Comparison of ENCODE assay signal across 8 mouse cellular contexts in the genomic region with DNA sequence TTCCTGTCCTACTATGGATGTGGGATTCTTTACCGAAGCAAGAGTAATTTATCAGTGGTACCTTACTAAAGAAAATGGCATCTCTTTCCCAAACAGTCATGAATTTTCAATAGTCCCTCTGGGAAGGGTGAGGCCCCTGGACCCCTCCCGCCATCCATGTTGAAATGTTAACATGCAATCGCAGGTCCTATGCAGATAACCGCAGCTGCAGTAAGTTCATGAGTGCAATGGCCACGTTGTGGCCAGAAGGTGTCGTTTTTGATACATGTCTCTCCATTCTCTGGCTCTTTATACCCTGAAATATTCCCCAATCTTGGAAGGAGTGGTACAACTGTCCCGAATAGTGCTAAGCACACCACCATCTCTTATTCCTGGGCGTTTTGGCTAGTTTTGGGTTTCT. TPM values are rescaled to one million over a fixed set of nuclear protein-coding genes. Genes with fewer than 3 reads are reported as not detected.
DNase-seq lines count a peak whose midpoint lies in the region; ATAC-seq and TF ChIP-seq lines count a peak whose summit lies in the region.

No protein-coding gene starts in this region.

- peaks cover 29% of the 10 kb centered on the region for H3K36me3 ChIP-seq in E14TG2a.4 (ENCODE audit: insufficient read depth, low read length)
- H3K36me3 ChIP-seq in forebrain, embryonic 12.5 days (replicated peaks): peaks cover 25% of the 10 kb centered on the region
- peaks cover 29% of the 10 kb centered on the region for H3K36me3 ChIP-seq in limb, embryonic 14.5 days (ENCODE audit: control insufficient read depth, insufficient read depth, low read length)
- H3K36me3 ChIP-seq in stomach, embryonic 16.5 days (ENCODE audit: control insufficient read depth, insufficient read depth, low read length): peaks cover 12% of the 10 kb centered on the region; the same call in 1 of the 2 replicates

- 0 out of 2 replicates have a peak overlapping the region, but pooled peaks have one; percentile 99 for H3K27ac ChIP-seq in forebrain, embryonic 12.5 days
- no peak overlapping the region for H3K27ac ChIP-seq in limb, embryonic 14.5 days (replicated peaks; ENCODE audit: low read depth, low read length)
- no peak overlapping the region for H3K27ac ChIP-seq in stomach, embryonic 16.5 days (ENCODE audit: low read length)

- no peaks in the 10 kb centered on the region for H3K27me3 ChIP-seq in E14TG2a.4 (ENCODE audit: insufficient read depth, low read length)
- no peaks in the 10 kb centered on the region for H3K27me3 ChIP-seq in forebrain, embryonic 12.5 days
- H3K27me3 ChIP-seq in limb, embryonic 14.5 days (ENCODE audit: control insufficient read depth, insufficient read depth, low read length): no peaks in the 10 kb centered on the region
- H3K27me3 ChIP-seq in stomach, embryonic 16.5 days (ENCODE audit: control insufficient read depth, insufficient read depth, low read length): no peaks in the 10 kb centered on the region

- TF ChIP-seq CTCF in E14TG2a.4 (conservative IDR thresholded peaks at IDR 0.05; ENCODE audit: low read length): no peak; the same call in 1 of the 2 replicates

- H3K9me3 ChIP-seq in E14TG2a.4 (ENCODE audit: low read length): no peaks in the 10 kb centered on the region
- H3K9me3 ChIP-seq in forebrain, embryonic 12.5 days: no peaks in the 10 kb centered on the region
- no peaks in the 10 kb centered on the region for H3K9me3 ChIP-seq in limb, embryonic 14.5 days (ENCODE audit: control insufficient read depth, low read length)
- no peaks in the 10 kb centered on the region for H3K9me3 ChIP-seq in stomach, embryonic 16.5 days (replicated peaks; ENCODE audit: control insufficient read depth, low read length)

- 64% methylated on average over 8 of the region's 8 CpGs for WGBS in forebrain, embryonic 12.5 days
- WGBS in limb, embryonic 14.5 days: 62% methylated on average over 8 of the region's 8 CpGs
- WGBS in stomach, embryonic 16.5 days: 48% methylated on average over 8 of the region's 8 CpGs

- peak; percentile 26 for DNase-seq in adrenal gland, postnatal 10 days
- DNase-seq in adrenal gland, adult 2 months: no peak
- no peak for DNase-seq in limb, embryonic 14.5 days (ENCODE audit: low spot score)
- DNase-seq in gastrocnemius, postnatal 4 days (ENCODE audit: low spot score in 2 of 2): no peak
- DNase-seq in left cerebral cortex, adult 9 months (ENCODE audit: low spot score in 2 of 2): no peak

- H3K4me1 ChIP-seq in E14TG2a.4 (replicated peaks; ENCODE audit: low read depth, low read length): peaks cover 51% of the 10 kb centered on the region
- H3K4me1 ChIP-seq in forebrain, embryonic 12.5 days: peaks cover 28% of the 10 kb centered on the region
- H3K4me1 ChIP-seq in limb, embryonic 14.5 days (ENCODE audit: control insufficient read depth, insufficient read depth, low read length): peaks cover 12% of the 10 kb centered on the region
- peaks cover 10% of the 10 kb centered on the region for H3K4me1 ChIP-seq in stomach, embryonic 16.5 days (ENCODE audit: control insufficient read depth, insufficient read depth, low read length)

- H3K9ac ChIP-seq in forebrain, embryonic 12.5 days: peak overlapping the region; percentile 95
- no peak overlapping the region for H3K9ac ChIP-seq in limb, embryonic 14.5 days (ENCODE audit: low read depth, low read length, severe bottlenecking)
- peak overlapping the region; percentile 97 for H3K9ac ChIP-seq in stomach, embryonic 16.5 days (ENCODE audit: low read length)

- TF ChIP-seq POLR2A in limb, embryonic 14.5 days (IDR thresholded peaks at IDR 0.05; ENCODE audit: borderline replicate concordance, extremely low read depth, insufficient read depth, insufficient read length): no peak

- no peak; the same call in 1 of the 2 replicates for ATAC-seq in forebrain, embryonic 12.5 days (ENCODE audit: low FRiP score)
- no peak for ATAC-seq in limb, embryonic 14.5 days (ENCODE audit: low FRiP score, low read depth)
- ATAC-seq in stomach, embryonic 16.5 days (ENCODE audit: insufficient read depth, low FRiP score): no peak

- peak overlapping the region; percentile 83 for H3K4me2 ChIP-seq in forebrain, embryonic 12.5 days
- H3K4me2 ChIP-seq in limb, embryonic 14.5 days (replicated peaks; ENCODE audit: low read depth, low read length, severe bottlenecking): peak overlapping the region; percentile 89
- peak overlapping the region; percentile 62 for H3K4me2 ChIP-seq in stomach, embryonic 16.5 days (ENCODE audit: low read depth, low read length)

- H3K4me3 ChIP-seq in E14TG2a.4 (replicated peaks; ENCODE audit: low read length): peak overlapping the region; percentile 90
- H3K4me3 ChIP-seq in forebrain, embryonic 12.5 days (replicated peaks): peak overlapping the region; percentile 83
- peak overlapping the region; percentile 84 for H3K4me3 ChIP-seq in limb, embryonic 14.5 days (replicated peaks; ENCODE audit: low read length)
- peak overlapping the region; percentile 83 for H3K4me3 ChIP-seq in stomach, embryonic 16.5 days (replicated peaks; ENCODE audit: low read length)

RNA-seq across cellular contexts. Expression of a gene that starts 0.8 kb away (rescaled TPM):
- 10 to 100 TPM; 42.5 to 47.6 TPM for total RNA-seq in adrenal gland, postnatal 10 days (2021)
- 10 to 100 TPM; 43.0 to 47.3 TPM for total RNA-seq in adrenal gland, adult 2 months (2021)
- 29.1 and 35.7 TPM in 2 replicates for polyA plus RNA-seq in adrenal gland, adult 2 months (2012; rRNA removed)
- 140 and 144 TPM in 2 replicates for polyA plus RNA-seq in forebrain, embryonic 12.5 days (2016; fragmentation: Nextera tagmentation; extraction: Ambion mirVana)
- polyA plus RNA-seq in limb, embryonic 14.5 days (2012; rRNA removed): 67.2 and 71.6 TPM in 2 replicates
- 72.1 and 76.3 TPM in 2 replicates for polyA plus RNA-seq in limb, embryonic 14.5 days (2014; fragmentation: Nextera tagmentation; extraction: Ambion mirVana)
- polyA plus RNA-seq in stomach, embryonic 16.5 days (2015; fragmentation: Nextera tagmentation; extraction: Ambion mirVana): 45.8 and 48.9 TPM in 2 replicates
- total RNA-seq in gastrocnemius, postnatal 4 days (2021): 10 to 100 TPM; 29.6 to 33.2 TPM

RNA-seq across cellular contexts. Expression of a gene that starts 13.4 kb away (rescaled TPM):
- not detected for total RNA-seq in adrenal gland, postnatal 10 days (2021)
- not detected for total RNA-seq in adrenal gland, adult 2 months (2021)
- polyA plus RNA-seq in adrenal gland, adult 2 months (2012; rRNA removed): not detected in 2 replicates
- not detected in 2 replicates for polyA plus RNA-seq in forebrain, embryonic 12.5 days (2016; fragmentation: Nextera tagmentation; extraction: Ambion mirVana)
- polyA plus RNA-seq in limb, embryonic 14.5 days (2012; rRNA removed): not detected in 2 replicates
- not detected in 2 replicates for polyA plus RNA-seq in limb, embryonic 14.5 days (2014; fragmentation: Nextera tagmentation; extraction: Ambion mirVana)
- polyA plus RNA-seq in stomach, embryonic 16.5 days (2015; fragmentation: Nextera tagmentation; extraction: Ambion mirVana): not detected in 2 replicates
- not detected for total RNA-seq in gastrocnemius, postnatal 4 days (2021)

RNA-seq across cellular contexts. Expression of a gene that starts 57.0 kb away (rescaled TPM):
- 100 to 1,000 TPM; 106 to 122 TPM for total RNA-seq in adrenal gland, postnatal 10 days (2021)
- 100 to 1,000 TPM; 158 to 168 TPM for total RNA-seq in adrenal gland, adult 2 months (2021)
- polyA plus RNA-seq in adrenal gland, adult 2 months (2012; rRNA removed): 61.9 and 69.7 TPM in 2 replicates
- 7.7 and 9.1 TPM in 2 replicates for polyA plus RNA-seq in forebrain, embryonic 12.5 days (2016; fragmentation: Nextera tagmentation; extraction: Ambion mirVana)
- 37.7 and 38.7 TPM in 2 replicates for polyA plus RNA-seq in limb, embryonic 14.5 days (2012; rRNA removed)
- 95.7 and 105 TPM in 2 replicates for polyA plus RNA-seq in limb, embryonic 14.5 days (2014; fragmentation: Nextera tagmentation; extraction: Ambion mirVana)
- polyA plus RNA-seq in stomach, embryonic 16.5 days (2015; fragmentation: Nextera tagmentation; extraction: Ambion mirVana): 216 and 331 TPM in 2 replicates
- 10 to 100 TPM; 47.6 to 56.3 TPM for total RNA-seq in gastrocnemius, postnatal 4 days (2021)
